Mouse (Mus musculus) CD8-positive naive resting alpha-beta T cell, adult 2 months (primary cell): ENCODE measurements around the gene Hist1h2bb.
"Not testable (repeated sequence)": the region's sequence is repeated elsewhere in the genome, so short reads cannot be mapped to it uniquely, and the experiment has no call there.

Experiments used
- DNase-seq, 2 experiments: peaks; one replicate each; pipeline ENCODE4 v3.0.0; 2022; ENCODE audit warnings: low read depth in 2 of 2, low spot score in 2 of 2

Gene Hist1h2bb

DNA sequence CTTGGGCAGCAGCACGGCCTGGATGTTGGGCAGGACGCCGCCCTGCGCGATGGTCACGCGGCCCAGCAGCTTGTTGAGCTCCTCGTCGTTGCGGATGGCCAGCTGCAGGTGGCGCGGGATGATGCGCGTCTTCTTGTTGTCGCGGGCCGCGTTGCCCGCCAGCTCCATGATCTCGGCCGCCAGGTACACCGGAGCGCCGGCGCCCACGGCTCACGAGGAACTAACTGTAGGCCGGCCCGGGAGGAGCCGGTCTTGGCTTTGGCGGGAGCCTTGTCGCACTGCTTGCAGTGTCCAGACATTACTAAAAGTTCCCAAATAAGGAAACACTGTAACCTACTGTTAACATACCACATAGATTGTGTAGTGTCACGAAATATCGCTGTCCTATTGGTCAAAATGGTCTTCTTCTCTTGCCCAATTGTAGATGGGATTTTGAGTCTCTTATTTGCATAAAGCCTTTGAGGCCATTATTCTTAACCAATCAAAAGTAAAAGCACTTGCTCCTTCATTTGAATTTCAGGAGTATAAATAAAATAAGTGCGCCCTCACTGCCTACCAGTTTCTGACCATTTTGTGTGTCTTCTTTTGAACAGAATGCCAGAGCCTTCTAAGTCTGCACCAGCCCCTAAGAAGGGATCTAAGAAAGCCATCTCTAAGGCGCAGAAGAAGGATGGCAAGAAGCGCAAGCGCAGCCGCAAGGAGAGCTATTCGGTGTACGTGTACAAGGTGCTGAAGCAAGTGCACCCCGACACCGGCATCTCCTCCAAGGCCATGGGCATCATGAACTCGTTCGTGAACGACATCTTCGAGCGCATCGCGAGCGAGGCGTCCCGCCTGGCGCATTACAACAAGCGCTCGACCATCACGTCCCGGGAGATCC, at the start of gene Hist1h2bb:
TSS of gene Hist1h2bb (plus strand) at position 534 of the 880 bp plus-strand sequence.
- peak; percentile 41 to 58 for DNase-seq

DNA sequence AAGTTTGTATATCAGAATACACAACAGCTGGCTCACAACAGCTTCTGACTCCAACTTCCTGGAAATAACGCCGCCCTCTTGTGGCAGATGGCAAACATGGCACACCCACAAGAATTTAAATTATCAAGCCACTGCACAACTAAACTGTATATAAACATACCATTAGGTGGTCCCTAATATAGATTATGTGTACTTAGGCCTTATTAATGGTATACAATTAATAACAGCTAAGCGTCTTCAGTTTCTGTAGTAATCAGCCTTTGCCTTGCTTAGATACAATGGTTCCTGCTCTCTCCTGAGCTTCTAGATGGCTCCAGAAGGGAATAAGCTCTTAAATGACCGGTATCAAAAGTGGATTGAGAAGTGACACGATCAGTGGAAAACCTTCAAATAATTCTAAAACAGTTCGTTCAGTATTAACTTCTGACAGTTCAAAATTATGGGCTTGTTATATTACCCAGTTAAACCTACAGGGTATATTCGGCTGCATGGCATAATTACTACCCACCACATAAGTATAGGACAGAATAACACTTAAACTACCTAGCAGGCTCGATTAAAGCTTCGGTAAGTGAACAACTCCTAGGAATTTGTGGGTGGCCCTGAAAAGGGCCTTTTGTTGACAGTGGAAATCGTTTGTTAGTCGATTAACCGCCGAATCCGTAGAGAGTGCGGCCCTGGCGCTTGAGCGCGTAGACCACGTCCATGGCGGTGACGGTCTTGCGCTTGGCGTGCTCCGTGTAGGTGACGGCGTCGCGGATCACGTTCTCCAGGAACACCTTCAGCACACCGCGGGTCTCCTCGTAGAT, 48.8 kb upstream of the Hist1h2bb start:
- peak; percentile 45 to 69 for DNase-seq

- peak; percentile 98 for DNase-seq
These were observed 48.2 kb upstream of the Hist1h2bb start, which contains the start of gene Hist1h4c for GRCm38 (mm10) chr13:23698300-23698693. TSS of gene Hist1h4c (minus strand) at chr13:23698454.

GRCm38 (mm10) chr13:23698996-23699395, 47.5 kb upstream of the Hist1h2bb start:
- DNase-seq, result no peak

- DNase-seq, result no peak
These were observed 46.8 kb upstream of the Hist1h2bb start for GRCm38 (mm10) chr13:23699767-23700166.

GRCm38 (mm10) chr13:23700786-23701520, 45.6 kb upstream of the Hist1h2bb start:
- peak; percentile 68 to 78 for DNase-seq

- no peak for DNase-seq
These were observed 44.3 kb upstream of the Hist1h2bb start for GRCm38 (mm10) chr13:23702220-23702619.

GRCm38 (mm10) chr13:23702801-23703200, 43.7 kb upstream of the Hist1h2bb start:
- DNase-seq, result not testable (repeated sequence)

GRCm38 (mm10) chr13:23705751-23706356, 40.7 kb upstream of the Hist1h2bb start:
- no peak for DNase-seq

DNA sequence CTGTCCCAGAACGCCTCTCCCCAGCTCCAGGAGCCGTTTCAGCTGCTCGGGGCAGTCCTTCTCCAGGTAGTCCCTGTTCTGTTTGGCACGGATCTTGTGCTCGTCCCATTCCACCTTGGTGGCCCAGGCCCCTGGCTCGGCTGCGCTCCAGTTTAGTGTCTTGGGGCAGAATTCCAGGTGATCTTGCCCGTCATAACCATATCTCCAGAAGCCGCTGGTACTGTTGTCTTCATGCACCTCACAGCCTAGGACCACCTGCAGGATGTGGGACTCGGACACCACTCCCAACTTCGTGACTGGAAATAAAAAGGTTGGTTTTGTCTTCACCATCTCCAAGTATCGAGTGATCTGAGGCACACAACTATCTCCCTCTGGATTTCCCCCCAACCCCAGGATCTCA, 39.8 kb upstream of the Hist1h2bb start:
- DNase-seq, result no peak

- DNase-seq, result no peak
These were observed 38.5 kb upstream of the Hist1h2bb start for GRCm38 (mm10) chr13:23708041-23708440.

- no peak for DNase-seq
These were observed 37.9 kb upstream of the Hist1h2bb start for GRCm38 (mm10) chr13:23708654-23709053.

DNA sequence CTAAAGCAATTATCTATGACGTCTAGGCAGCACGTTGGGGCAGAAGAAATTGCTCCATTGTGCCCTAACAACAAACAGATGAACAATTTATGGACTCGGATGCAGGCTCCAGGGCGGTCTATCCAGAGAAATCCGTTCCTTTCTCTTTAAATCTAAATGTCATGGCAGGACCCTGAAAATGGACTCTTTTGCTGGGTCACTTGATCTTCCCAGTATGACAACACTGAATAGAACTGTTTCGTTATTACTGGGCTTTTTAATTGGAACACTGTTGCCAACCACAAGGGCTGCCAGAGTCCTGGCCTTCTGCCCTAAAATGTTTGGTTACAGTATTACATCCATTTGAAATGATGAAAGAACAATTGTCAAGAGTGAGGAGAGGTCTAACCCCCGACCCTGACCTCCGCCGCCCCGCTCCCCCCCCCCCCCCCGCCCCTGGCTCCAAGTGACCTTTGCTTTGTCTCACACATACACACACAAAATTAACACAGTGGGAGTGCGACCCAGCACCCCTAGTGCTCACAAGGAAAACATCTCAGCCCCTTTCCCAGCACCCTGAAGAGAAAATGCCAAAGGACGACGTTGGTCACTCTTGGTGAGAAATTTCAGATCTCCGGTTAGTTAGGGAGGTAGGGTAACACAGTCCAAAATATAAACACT, 36.7 kb upstream of the Hist1h2bb start:
- no peak for DNase-seq

DNA sequence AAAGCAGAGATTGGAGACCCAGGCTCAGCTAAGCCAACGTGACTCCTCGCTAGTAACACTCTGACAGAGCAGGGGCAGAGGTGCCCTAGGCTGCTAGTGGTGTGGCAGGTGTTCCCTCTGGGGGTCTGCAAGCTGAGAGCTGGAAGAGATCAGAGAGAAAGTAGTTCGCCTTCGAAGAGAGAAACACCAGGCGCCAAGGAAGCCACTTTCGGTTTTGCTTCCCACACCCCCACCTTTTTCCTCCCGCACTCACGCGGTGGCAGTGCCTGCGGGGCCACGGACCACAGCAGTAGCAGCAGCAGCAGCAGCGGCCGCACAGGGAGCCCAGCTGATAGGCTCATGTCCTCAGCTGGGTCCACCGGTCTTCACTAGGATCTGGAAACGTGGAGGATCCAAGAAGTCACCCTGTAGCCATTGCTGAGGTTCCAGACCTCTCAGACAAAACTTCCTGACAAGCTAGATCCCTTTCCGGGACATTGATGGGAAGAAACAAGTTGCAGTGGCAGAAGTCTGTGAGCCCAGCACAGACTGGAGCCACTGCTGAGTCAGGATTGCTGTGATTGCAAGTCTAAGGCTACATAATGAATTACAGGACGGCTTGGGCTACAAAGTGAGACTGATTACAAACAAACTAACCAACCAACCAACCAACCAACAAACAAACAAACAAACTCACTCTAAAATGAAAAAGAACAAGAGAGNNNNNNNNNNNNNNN, 36.0 kb upstream of the Hist1h2bb start, which contains the start of gene Hfe:
TSS of gene Hfe (minus strand) at position 481 of the 716 bp plus-strand sequence.
- peak; percentile 42 to 54 for DNase-seq

DNA sequence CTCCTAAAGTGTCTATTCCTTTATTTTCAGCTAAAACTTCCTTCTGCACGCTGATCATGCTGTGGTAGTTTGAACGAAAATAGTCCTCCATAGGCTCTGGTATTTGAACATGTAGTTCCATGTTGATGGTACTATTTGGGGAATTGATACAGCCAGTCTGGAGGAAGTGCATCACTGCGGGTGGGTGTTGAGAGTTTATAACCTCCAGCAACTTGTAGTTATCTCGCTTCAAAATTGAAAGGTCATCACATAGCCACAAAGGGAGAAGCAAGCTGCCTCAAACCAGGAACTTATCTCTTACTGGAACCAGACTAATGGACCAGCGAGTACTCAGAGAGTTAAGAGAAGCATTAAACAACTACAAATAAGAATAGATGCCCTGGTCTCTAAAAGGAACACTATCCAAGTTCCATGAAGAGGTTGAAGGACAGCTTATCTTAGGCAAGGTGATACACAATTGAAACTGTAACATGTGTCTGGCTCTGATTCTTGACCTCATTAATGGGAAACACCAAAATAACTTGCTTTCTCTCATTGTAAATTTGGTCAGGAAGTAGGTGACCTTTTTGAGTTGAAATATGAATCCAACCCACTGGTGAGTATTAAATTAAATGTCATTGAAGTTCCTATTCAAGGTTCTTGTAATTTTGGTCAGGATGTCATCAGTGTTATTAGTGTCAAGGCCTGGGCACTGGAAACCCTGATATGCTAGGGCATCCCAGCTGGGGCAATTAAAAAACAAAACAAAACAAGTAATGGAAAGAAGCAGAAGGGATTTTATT, 30.1 kb upstream of the Hist1h2bb start:
- no peak for DNase-seq

DNA sequence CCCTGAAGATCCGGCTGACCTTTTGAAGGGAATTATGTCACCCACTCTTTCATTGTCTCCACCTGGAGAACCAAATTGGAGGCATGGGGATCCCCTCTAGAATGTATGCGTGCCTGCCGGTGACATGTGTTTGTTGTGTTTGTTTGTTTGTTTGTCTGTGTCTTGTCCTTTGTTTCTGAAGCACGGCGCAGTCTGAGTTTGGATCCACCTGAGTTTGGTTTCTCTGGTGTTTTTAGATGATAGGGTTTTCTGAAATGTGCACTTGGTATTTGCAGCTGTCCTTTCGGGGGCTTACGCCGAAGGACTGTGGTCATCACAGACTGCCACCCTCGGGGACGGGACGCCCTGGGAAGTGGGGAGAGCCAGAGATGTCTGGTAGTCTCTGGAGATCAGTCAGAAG, 29.4 kb upstream of the Hist1h2bb start:
- no peak for DNase-seq

GRCm38 (mm10) chr13:23717593-23718245, 28.8 kb upstream of the Hist1h2bb start:
- DNase-seq, result not testable (repeated sequence)

DNA sequence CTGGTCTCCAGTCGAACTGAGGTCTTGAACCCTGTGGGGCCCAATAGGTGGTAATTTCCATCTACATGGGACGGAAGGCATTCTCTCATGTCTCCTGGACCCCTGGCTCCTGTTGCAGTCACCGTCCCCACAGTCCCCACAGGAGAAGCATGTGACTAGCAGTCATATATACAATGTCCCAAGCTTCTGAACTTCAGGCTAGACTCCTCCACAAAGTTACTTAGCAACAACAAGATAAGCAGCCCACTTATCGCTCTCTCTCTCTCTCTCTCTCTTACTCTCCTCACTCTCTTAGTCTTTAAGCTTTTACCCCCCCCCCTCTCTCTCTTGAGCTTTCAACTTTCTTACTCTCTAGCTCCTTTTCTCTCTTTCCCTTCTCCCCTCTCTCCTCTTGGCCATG, 22.3 kb upstream of the Hist1h2bb start:
- DNase-seq, result no peak
